Mouse (Mus musculus) cortical plate, adult 2 months (tissue): Measurements from ENCODE around the gene Thsd1.

Source experiments
- CTCF ChIP-seq: fragments of 200-500 bp; IDR thresholded peaks from 2 replicates; pipeline ENCODE4 v1.5.1; 2011; ENCODE audit warnings: mild to moderate bottlenecking, control low read depth, low read length; ENCODE audit not compliant: insufficient read depth; ENCODE audit errors: extremely low read depth
- POLR2A ChIP-seq: fragments of 200-500 bp; IDR thresholded peaks from 2 replicates; pipeline ENCODE4 v1.6.1; 2011; ENCODE audit warnings: mild to moderate bottlenecking, low read length, control low read depth; ENCODE audit not compliant: insufficient read depth; ENCODE audit errors: extremely low read depth

DNA sequence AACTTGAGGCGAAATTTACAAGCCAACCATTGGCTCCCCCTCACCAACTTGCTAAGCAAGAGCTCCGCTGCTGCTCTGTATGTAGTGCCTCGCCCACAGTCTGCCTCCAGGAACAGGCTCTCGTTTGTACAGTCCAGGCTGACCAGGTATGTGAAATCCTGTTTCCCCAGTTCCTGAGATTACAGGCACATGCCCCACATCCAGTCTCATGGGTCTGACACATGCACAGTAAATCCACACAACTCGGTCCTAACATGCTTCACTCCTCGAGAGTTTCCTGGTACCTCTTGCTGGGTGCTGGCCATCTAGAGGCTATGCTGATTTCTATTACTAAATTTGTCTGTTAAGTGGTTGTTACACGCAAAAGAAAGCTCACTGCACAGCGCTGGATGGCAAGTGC lies 752 bp upstream of the Thsd1 start:
- no peak for TF ChIP-seq CTCF
- no peak for TF ChIP-seq POLR2A
